Mouse (Mus musculus): ENCODE data around the gene Arhgap31. TPM values are rescaled to one million over a fixed set of nuclear protein-coding genes. Genes with fewer than 3 reads are reported as not detected.

Arhgap31 gene
- 0.95 and 0.96 TPM in 2 replicates for polyA plus RNA-seq (2012; rRNA removed)

GRCm38 (mm10) chr16:38712581-38713403 lies at the start of gene Arhgap31:
Gene Arhgap31 (minus strand): TSS chr16:38713274.

GRCm38 (mm10) chr16:38742113-38742658 lies 29.1 kb upstream of the Arhgap31 start, which contains the start of gene B4galt4:
Gene B4galt4 (plus strand): TSS chr16:38742264.

GRCm38 (mm10) chr16:38558221-38558748 lies 154.8 kb downstream of the Arhgap31 start, which contains the start of gene Tmem39a:
Gene Tmem39a (plus strand): TSS chr16:38558698.

GRCm38 (mm10) chr16:38549479-38550396 lies 163.3 kb downstream of the Arhgap31 start, which contains the start of gene Poglut1:
Gene Poglut1 (minus strand): TSS chr16:38550258.

Other genes starting within 250 kb of the Arhgap31 start
- gene Timmdc1, start 190.6 kb downstream of the Arhgap31 start, polyA plus RNA-seq (2012; rRNA removed): 5.4 and 6.2 TPM in 2 replicates
- gene Poglut1, start 163.0 kb downstream of the Arhgap31 start, polyA plus RNA-seq (2012; rRNA removed): 5.5 and 6.3 TPM in 2 replicates
- 27.6 and 29.1 TPM in 2 replicates for gene Tmem39a, start 154.6 kb downstream of the Arhgap31 start, polyA plus RNA-seq (2012; rRNA removed)
- gene B4galt4, start 29.0 kb upstream of the Arhgap31 start, polyA plus RNA-seq (2012; rRNA removed): 1.6 TPM in 2 replicates
- 0.75 and 1.1 TPM in 2 replicates for gene Upk1b, start 87.1 kb upstream of the Arhgap31 start, polyA plus RNA-seq (2012; rRNA removed)
- gene 4930435E12Rik, start 115.5 kb upstream of the Arhgap31 start, polyA plus RNA-seq (2012; rRNA removed): not detected in 2 replicates
- gene Igsf11, start 179.4 kb upstream of the Arhgap31 start, polyA plus RNA-seq (2012; rRNA removed): 0.17 and 0.21 TPM in 2 replicates